Mouse (Mus musculus) heart, embryonic 14.5 days (tissue): Measurements from ENCODE around the gene AI854703. TPM values are rescaled to one million over a fixed set of nuclear protein-coding genes. Genes with fewer than 3 reads are reported as not detected.

ENCODE experiments used
- ATAC-seq: fragments of 200-750 bp; cut with Nextera tagmentation; 2 replicates; pipeline ENCODE4 v1.8.0; 2017; ENCODE audit warnings: low read depth, moderate TSS enrichment; ENCODE audit not compliant: insufficient number of reproducible peaks, insufficient read depth, low FRiP score
- H3K27ac ChIP-seq, 2 experiments: fragments of 200-500 bp in 1 of 2; fragments of 300-500 bp in 1 of 2; sonication (generic) in 1 of 2; replicated peaks in 1 of 2; 2 replicates each; pipeline ENCODE4 v1.5.1; 2012 to 2014; ENCODE audit warnings: low read depth in 2 of 2, low read length in 2 of 2, control low read depth in 1 of 2, mild to moderate bottlenecking in 1 of 2, mixed read lengths in 1 of 2; ENCODE audit not compliant: control insufficient read depth in 1 of 2, insufficient read depth in 1 of 2
- H3K27me3 ChIP-seq: fragments of 300-500 bp; sonication (generic); 2 replicates; pipeline ENCODE4 v1.6.1; 2014; ENCODE audit warnings: mild to moderate bottlenecking, low read length, control low read depth; ENCODE audit not compliant: control insufficient read depth, insufficient read depth
- H3K36me3 ChIP-seq: fragments of 300-500 bp; sonication (generic); 2 replicates; pipeline ENCODE4 v1.6.1; 2014; ENCODE audit warnings: mild to moderate bottlenecking, control low read depth, low read length, mixed read lengths; ENCODE audit not compliant: control insufficient read depth, insufficient read depth
- H3K4me1 ChIP-seq, 2 experiments: fragments of 200-500 bp in 1 of 2; fragments of 300-500 bp in 1 of 2; sonication (generic) in 1 of 2; 2 replicates each; pipeline ENCODE4 v1.6.1; 2012 to 2014; ENCODE audit warnings: low read length in 2 of 2, control low read depth in 1 of 2, mixed read lengths in 1 of 2; ENCODE audit not compliant: control insufficient read depth in 2 of 2, insufficient read depth in 2 of 2
- H3K4me2 ChIP-seq: fragments of 300-500 bp; sonication (generic); 2 replicates; pipeline ENCODE4 v1.6.1; 2014; ENCODE audit warnings: mild to moderate bottlenecking, low read length
- H3K4me3 ChIP-seq, 2 experiments: fragments of 200-500 bp in 1 of 2; fragments of 300-500 bp in 1 of 2; sonication (generic) in 1 of 2; 2 replicates each; pipeline ENCODE4 v1.5.1; 2012 to 2014; ENCODE audit warnings: low read length in 2 of 2, mild to moderate bottlenecking in 2 of 2, control low read depth in 1 of 2, low read depth in 1 of 2, moderate library complexity in 1 of 2; ENCODE audit not compliant: control insufficient read depth in 1 of 2, insufficient read depth in 1 of 2
- H3K9ac ChIP-seq: fragments of 300-500 bp; sonication (generic); 2 replicates; pipeline ENCODE4 v1.6.1; 2014; ENCODE audit warnings: mild to moderate bottlenecking, low read length
- H3K9me3 ChIP-seq: fragments of 300-500 bp; sonication (generic); 2 replicates; pipeline ENCODE4 v1.6.1; 2016; ENCODE audit warnings: low read length, control low read depth; ENCODE audit not compliant: control insufficient read depth
- WGBS: fragments of 180-500 bp; shearing (Covaris S2); extraction: QIAGEN DNeasy Blood & Tissue Kit; methylation state at CpG from one replicate; pipeline ENCODE4 v1.1.7; 2014; 5-methylcytosine and 5-hydroxymethylcytosine counted together
- polyA plus RNA-seq: library from polyadenylated mRNA; unstranded; fragments of >200 nt; fragmentation: Nextera tagmentation; extraction: Ambion mirVana; gene quantifications from 2 replicates; pipeline ENCODE4 v1.2.1, GENCODE M21; 2014

The AI854703 gene
- polyA plus RNA-seq, 1 experiment from 2014 or later, result 1.1 TPM

GRCm38 (mm10) chr6:48681472-48682090 is 55.0 kb downstream of the AI854703 start:
- Histone ChIP-seq H3K9me3 (no peaks in the 10 kb centered on the region), H3K27ac (0 out of 4 replicates have a peak overlapping the region, but pooled peaks of 1 of the 2 experiments have one; percentile 19)

GRCm38 (mm10) chr6:48682271-48682670 is 55.7 kb downstream of the AI854703 start:
- WGBS, result 68% methylated on average over 4 of the region's 4 CpGs
- H3K27me3 ChIP-seq, result no peaks in the 10 kb centered on the region
- H3K36me3 ChIP-seq, result no peaks in the 10 kb centered on the region; the same call in 1 of the 2 replicates

More at GRCm38 (mm10) chr6:48681472-48682090, 55.0 kb downstream of the AI854703 start:
- WGBS, result 50% methylated on average over 3 of the region's 3 CpGs
- Histone ChIP-seq H3K9ac (no peak overlapping the region), H3K4me2 (no peak overlapping the region), H3K36me3 (no peaks in the 10 kb centered on the region; the same call in 1 of the 2 replicates), H3K27me3 (no peaks in the 10 kb centered on the region), H3K4me3 (no peak overlapping the region), H3K4me1 (peaks cover 0 to 2% of the 10 kb centered on the region in 2 experiments; a peak in 1 of 4 replicates)
- ATAC-seq, result no peak

More at GRCm38 (mm10) chr6:48682271-48682670, 55.7 kb downstream of the AI854703 start:
- Histone ChIP-seq H3K9ac (no peak overlapping the region), H3K4me2 (no peak overlapping the region), H3K27ac (0 out of 4 replicates have a peak overlapping the region, but pooled peaks of 1 of the 2 experiments have one; percentile 19), H3K4me1 (peaks cover 0 to 2% of the 10 kb centered on the region in 2 experiments; a peak in 1 of 4 replicates), H3K9me3 (no peaks in the 10 kb centered on the region), H3K4me3 (no peak overlapping the region)
- ATAC-seq, result no peak

Other genes with a start within 250 kb of the AI854703 start
- gene Krba1, start 231.2 kb upstream of the AI854703 start, polyA plus RNA-seq, result 14.4 and 16.5 TPM in 2 replicates
- gene Zfp467, start 180.9 kb upstream of the AI854703 start, polyA plus RNA-seq, result 24.8 and 26.2 TPM in 2 replicates
- 0.57 and 0.58 TPM in 2 replicates for gene Sspo, start 178.5 kb upstream of the AI854703 start, polyA plus RNA-seq
- 21.8 and 22.8 TPM in 2 replicates for gene Atp6v0e2, start 89.1 kb upstream of the AI854703 start, polyA plus RNA-seq
- gene Lrrc61, start 72.0 kb upstream of the AI854703 start, polyA plus RNA-seq, result 3.5 and 4.9 TPM in 2 replicates
- 39.4 and 45.3 TPM in 2 replicates for gene Rarres2, start 54.0 kb upstream of the AI854703 start, polyA plus RNA-seq
- gene Gm45021, start 37.2 kb upstream of the AI854703 start, polyA plus RNA-seq, result 1.3 TPM in 1 of 2 replicates, not detected in the other
- 23.4 and 25.4 TPM in 2 replicates for gene Repin1, start 32.9 kb upstream of the AI854703 start, polyA plus RNA-seq
- 0.84 TPM in 1 of 2 replicates, not detected in the other for gene Gm44965, start 32.8 kb upstream of the AI854703 start, polyA plus RNA-seq
- gene Zfp775, start 24.7 kb upstream of the AI854703 start, polyA plus RNA-seq, result 5.4 and 6.3 TPM in 2 replicates
- 0.85 and 1.2 TPM in 2 replicates for gene Gimap8, start 20.5 kb downstream of the AI854703 start, polyA plus RNA-seq
- gene Gimap9, start 49.4 kb downstream of the AI854703 start, polyA plus RNA-seq, result 5.8 and 6.3 TPM in 2 replicates
- gene Gimap4, start 57.8 kb downstream of the AI854703 start, polyA plus RNA-seq, result 20.7 and 25.2 TPM in 2 replicates
- 37.6 and 40.2 TPM in 2 replicates for gene Gimap6, start 81.5 kb downstream of the AI854703 start, polyA plus RNA-seq
- gene Gm28053, start 91.8 kb downstream of the AI854703 start, polyA plus RNA-seq, result 3.3 and 5.1 TPM in 2 replicates
- gene Gimap7, start 91.9 kb downstream of the AI854703 start, polyA plus RNA-seq, result not detected in 2 replicates
- 26.1 and 27.5 TPM in 2 replicates for gene Gimap1, start 112.3 kb downstream of the AI854703 start, polyA plus RNA-seq
- gene Gimap5, start 119.4 kb downstream of the AI854703 start, polyA plus RNA-seq, result 6.8 and 8.7 TPM in 2 replicates
- gene Gimap3, start 144.1 kb downstream of the AI854703 start, polyA plus RNA-seq, result not detected in 2 replicates
- 101 and 119 TPM in 2 replicates for gene Tmem176a, start 214.2 kb downstream of the AI854703 start, polyA plus RNA-seq
- 274 and 295 TPM in 2 replicates for gene Tmem176b, start 214.7 kb downstream of the AI854703 start, polyA plus RNA-seq
- gene Aoc1, start 246.1 kb downstream of the AI854703 start, polyA plus RNA-seq, result not detected in 2 replicates